In genomic region chr16:59880073-59880472, GRCm38 (mm10) we compare ENCODE assay signal across 30 mouse cellular contexts.
"Had no signal": no experiment of that assay in that cellular context is flagged by ENCODE, and none has a peak within 500 bp of the region (broad histone marks: within the 10 kb centered on the region; RNA-seq: fewer than 3 reads in every experiment).

No protein-coding gene starts in this region.

- DNase-seq: heart, postnatal 10 days; heart, postnatal 14 days; heart, postnatal 36 days; heart, postnatal 4 days; kidney, adult 11 months; kidney, adult 18-20 months; kidney, adult 2 months; kidney, adult 8-10 months; kidney, adult 9 months; kidney, postnatal 10 days; kidney, postnatal 14 days; kidney, postnatal 25 days; kidney, postnatal 36 days; kidney, postnatal 4 days; layer of hippocampus, adult 9-11 months; layer of hippocampus, postnatal 36 days had no signal

- H3K4me2 ChIP-seq: heart, embryonic 11.5 days; heart, embryonic 12.5 days; heart, embryonic 13.5 days; heart, embryonic 15.5 days; hindbrain, embryonic 12.5 days; hindbrain, embryonic 13.5 days; hindbrain, embryonic 14.5 days; hindbrain, embryonic 15.5 days; intestine, embryonic 15.5 days; kidney, embryonic 15.5 days had no signal

- H3K27me3 ChIP-seq: heart, embryonic 12.5 days; heart, embryonic 13.5 days; heart, embryonic 15.5 days; hindbrain, embryonic 12.5 days; hindbrain, embryonic 13.5 days; hindbrain, embryonic 15.5 days; intestine, embryonic 15.5 days; kidney, embryonic 15.5 days had no signal

- H3K36me3 ChIP-seq: heart, embryonic 12.5 days; heart, embryonic 13.5 days; heart, embryonic 15.5 days; hindbrain, embryonic 10.5 days; hindbrain, embryonic 12.5 days; hindbrain, embryonic 13.5 days; hindbrain, embryonic 15.5 days; intestine, embryonic 15.5 days; kidney, embryonic 15.5 days had no signal

- H3K4me3 ChIP-seq: heart, embryonic 12.5 days; heart, embryonic 13.5 days; heart, embryonic 15.5 days; hindbrain, embryonic 10.5 days; hindbrain, embryonic 12.5 days; hindbrain, embryonic 13.5 days; hindbrain, embryonic 15.5 days; intestine, embryonic 15.5 days; kidney, embryonic 15.5 days; left cerebral cortex, adult 2 months had no signal

- H3K9ac ChIP-seq: heart, embryonic 12.5 days; heart, embryonic 13.5 days; heart, embryonic 15.5 days; hindbrain, embryonic 12.5 days; hindbrain, embryonic 13.5 days; hindbrain, embryonic 14.5 days; hindbrain, embryonic 15.5 days; intestine, embryonic 15.5 days; kidney, embryonic 15.5 days had no signal

- H3K4me1 ChIP-seq: heart, embryonic 12.5 days; heart, embryonic 13.5 days; heart, embryonic 15.5 days; hindbrain, embryonic 10.5 days; hindbrain, embryonic 12.5 days; hindbrain, embryonic 13.5 days; hindbrain, embryonic 15.5 days; intestine, embryonic 15.5 days; kidney, embryonic 15.5 days had no signal

- H3K9me3 ChIP-seq: heart, embryonic 12.5 days; heart, embryonic 15.5 days; hindbrain, embryonic 10.5 days; hindbrain, embryonic 12.5 days; hindbrain, embryonic 13.5 days; hindbrain, embryonic 15.5 days; intestine, embryonic 15.5 days; kidney, embryonic 15.5 days had no signal

- H3K27ac ChIP-seq: heart, embryonic 13.5 days; heart, embryonic 15.5 days; hindbrain, embryonic 10.5 days; hindbrain, embryonic 12.5 days; hindbrain, embryonic 13.5 days; hindbrain, embryonic 14.5 days; hindbrain, embryonic 15.5 days; hindbrain, postnatal 0 days; intestine, embryonic 15.5 days; kidney, embryonic 15.5 days; kidney, postnatal 0 days; left cerebral cortex, adult 2 months had no signal
